Mouse (Mus musculus) hindbrain, embryonic 11.5 days (tissue): Measurements from ENCODE around the gene Spry2. TPM values are rescaled to one million over a fixed set of nuclear protein-coding genes. Genes with fewer than 3 reads are reported as not detected.

ENCODE experiments used
- ATAC-seq: fragments of 200-750 bp; cut with Nextera tagmentation; 2 replicates; pipeline ENCODE4 v1.8.0; 2017; ENCODE audit warnings: mild to moderate bottlenecking, moderate TSS enrichment, moderate library complexity; ENCODE audit not compliant: low FRiP score
- DNase-seq: peaks from one replicate; pipeline ENCODE4 v3.0.0-alpha.2; 2015; ENCODE audit warnings: low spot score
- H3K27ac ChIP-seq: fragments of 300-500 bp; sonication (generic); 2 replicates; pipeline ENCODE4 v1.5.1; 2014; ENCODE audit warnings: mild to moderate bottlenecking, low read depth, low read length
- H3K27me3 ChIP-seq: fragments of 300-500 bp; sonication (generic); 2 replicates; pipeline ENCODE4 v1.6.1; 2014; ENCODE audit warnings: mild to moderate bottlenecking, low read length, moderate library complexity, mixed read lengths; ENCODE audit not compliant: control insufficient read depth, insufficient read depth
- H3K36me3 ChIP-seq: fragments of 300-500 bp; sonication (generic); 2 replicates; pipeline ENCODE4 v1.6.1; 2014; ENCODE audit warnings: mild to moderate bottlenecking, low read length, moderate library complexity, mixed read lengths; ENCODE audit not compliant: control insufficient read depth, insufficient read depth
- H3K4me1 ChIP-seq: fragments of 300-500 bp; sonication (generic); replicated peaks from 2 replicates; pipeline ENCODE4 v1.6.1; 2014; ENCODE audit warnings: low read length, mixed read lengths; ENCODE audit not compliant: control insufficient read depth, insufficient read depth
- H3K4me2 ChIP-seq: fragments of 300-500 bp; sonication (generic); replicated peaks from 2 replicates; pipeline ENCODE4 v1.6.1; 2014; ENCODE audit warnings: mild to moderate bottlenecking, low read depth, low read length
- H3K4me3 ChIP-seq: fragments of 300-500 bp; sonication (generic); 2 replicates; pipeline ENCODE4 v1.5.1; 2014; ENCODE audit warnings: low read depth, low read length
- H3K9ac ChIP-seq: fragments of 300-500 bp; sonication (generic); 2 replicates; pipeline ENCODE4 v1.6.1; 2014; ENCODE audit warnings: low read depth, low read length
- H3K9me3 ChIP-seq: fragments of 300-500 bp; sonication (generic); 2 replicates; pipeline ENCODE4 v1.6.1; 2016; ENCODE audit warnings: low read length; ENCODE audit not compliant: control insufficient read depth
- WGBS: fragments of 180-500 bp; shearing (Covaris S2); extraction: QIAGEN DNeasy Blood & Tissue Kit; methylation state at CpG from one replicate; pipeline ENCODE4 v1.1.7; 2014; 5-methylcytosine and 5-hydroxymethylcytosine counted together
- polyA plus RNA-seq: library from polyadenylated mRNA; unstranded; fragments of >200 nt; fragmentation: Nextera tagmentation; extraction: Ambion mirVana; gene quantifications from 2 replicates; pipeline ENCODE4 v1.2.1, GENCODE M21; 2014

Gene Spry2
- polyA plus RNA-seq, 1 experiment from 2014 or later = 37.4 TPM

DNA sequence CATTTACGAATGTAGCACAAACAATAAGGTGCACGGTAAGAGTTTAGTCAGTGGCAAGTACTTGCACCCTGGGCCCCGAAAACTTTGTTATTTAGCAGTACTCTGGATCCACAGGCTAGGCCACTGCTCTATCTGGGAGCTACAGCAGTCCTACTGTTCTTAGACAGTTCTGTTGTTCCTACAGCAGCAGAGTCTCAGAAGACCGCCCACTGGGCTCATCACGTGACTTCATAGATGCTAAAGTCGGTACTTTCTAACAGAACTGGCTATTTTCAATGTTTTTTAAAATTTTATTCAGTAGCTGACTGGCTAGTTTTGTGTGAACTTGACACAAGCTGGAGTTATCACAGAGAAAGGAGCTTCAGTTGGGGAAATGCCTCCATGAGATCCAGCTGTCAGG, 11.4 kb downstream of the Spry2 start:
- DNase-seq (no peak), ATAC-seq (no peak)
- Histone ChIP-seq H3K9ac (no peak overlapping the region), H3K4me3 (no peak overlapping the region), H3K27ac (no peak overlapping the region), H3K9me3 (no peaks in the 10 kb centered on the region), H3K27me3 (no peaks in the 10 kb centered on the region), H3K4me1 (no peaks in the 10 kb centered on the region), H3K4me2 (no peak overlapping the region), H3K36me3 (no peaks in the 10 kb centered on the region)
- WGBS = 85% methylated on average over 6 of the region's 6 CpGs

DNA sequence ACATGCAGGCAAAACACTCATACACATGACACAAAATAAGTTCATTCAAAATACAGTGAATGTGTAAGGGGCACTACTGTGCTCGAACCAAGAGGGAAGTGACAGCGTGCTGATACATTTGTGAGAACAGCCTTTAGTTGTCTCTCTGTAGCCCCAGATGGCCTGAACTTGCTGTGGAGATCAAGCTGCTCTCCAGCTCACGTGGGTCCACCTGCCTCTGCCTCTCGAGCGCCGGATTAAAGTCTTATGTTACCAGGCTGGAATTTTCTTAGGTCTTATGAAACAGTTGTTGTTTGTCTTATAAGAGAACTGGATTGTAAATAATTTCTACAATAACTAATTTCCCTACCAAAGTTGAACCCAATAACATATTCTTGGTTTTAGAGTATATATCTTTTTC, 13.4 kb downstream of the Spry2 start:
- Histone ChIP-seq H3K9ac (no peak overlapping the region), H3K27ac (no peak overlapping the region), H3K9me3 (no peaks in the 10 kb centered on the region), H3K4me2 (no peak overlapping the region), H3K27me3 (no peaks in the 10 kb centered on the region), H3K36me3 (no peaks in the 10 kb centered on the region), H3K4me1 (no peaks in the 10 kb centered on the region), H3K4me3 (no peak overlapping the region)
- ATAC-seq = no peak
- WGBS = 84% methylated on average over 6 of the region's 6 CpGs
- DNase-seq = no peak

DNA sequence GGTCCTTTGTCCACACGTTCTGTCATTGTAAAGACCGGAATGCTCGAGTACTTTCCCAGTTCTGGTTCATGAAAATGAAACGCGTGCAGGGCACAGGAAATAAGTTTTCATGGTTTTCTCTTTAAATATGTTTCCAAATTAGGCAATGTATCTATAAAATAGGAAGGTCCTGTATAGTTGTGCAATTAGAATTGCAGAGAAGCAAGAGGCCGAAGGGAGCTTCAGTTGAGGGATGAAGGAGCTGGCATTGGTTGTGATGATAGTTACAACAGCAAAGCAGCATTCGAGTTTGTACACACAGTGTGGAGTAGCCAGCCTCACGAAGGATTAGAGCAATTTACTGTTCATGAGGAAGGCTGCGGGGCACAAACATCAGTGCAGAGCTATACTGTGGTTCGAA, 18.3 kb downstream of the Spry2 start:
- ATAC-seq = no peak
- 91% methylated on average over 10 of the region's 10 CpGs for WGBS
- H3K27ac ChIP-seq = no peak overlapping the region

DNA sequence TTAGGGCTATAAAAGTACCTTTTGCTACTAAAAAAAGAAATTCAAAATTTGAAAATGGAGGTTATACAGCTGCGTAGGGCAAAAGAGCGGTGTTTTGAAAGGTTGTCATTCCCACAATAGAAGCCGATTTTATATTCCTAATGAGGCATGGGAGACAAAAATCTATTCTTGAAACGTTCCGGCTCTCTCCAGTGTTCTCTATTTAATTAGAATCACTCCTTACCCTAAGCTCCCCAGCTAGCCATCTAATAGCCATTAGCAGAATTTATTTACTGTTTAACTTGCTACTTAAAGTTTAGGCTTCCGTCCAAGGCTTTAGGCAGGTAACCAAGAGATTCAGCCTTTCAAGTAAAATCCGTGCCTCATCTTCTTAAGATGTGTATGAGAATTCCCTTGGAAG, 20.2 kb downstream of the Spry2 start:
- ATAC-seq (no peak), DNase-seq (no peak)
- no peaks in the 10 kb centered on the region for H3K4me1 ChIP-seq
- 83% methylated on average over 7 of the region's 7 CpGs for WGBS
- no peaks in the 10 kb centered on the region for H3K36me3 ChIP-seq
- no peak overlapping the region for H3K4me3 ChIP-seq
- no peak overlapping the region for H3K27ac ChIP-seq
- no peak overlapping the region for H3K9ac ChIP-seq
- no peaks in the 10 kb centered on the region for H3K9me3 ChIP-seq
- H3K27me3 ChIP-seq = no peaks in the 10 kb centered on the region
- no peak overlapping the region for H3K4me2 ChIP-seq

More for the DNA sequence above, 18.3 kb downstream of the Spry2 start:
- DNase-seq = no peak
- no peaks in the 10 kb centered on the region for H3K9me3 ChIP-seq
- H3K4me3 ChIP-seq = no peak overlapping the region
- H3K27me3 ChIP-seq = no peaks in the 10 kb centered on the region
- H3K4me1 ChIP-seq = no peaks in the 10 kb centered on the region
- H3K9ac ChIP-seq = no peak overlapping the region
- H3K36me3 ChIP-seq = no peaks in the 10 kb centered on the region
- H3K4me2 ChIP-seq = no peak overlapping the region

DNA sequence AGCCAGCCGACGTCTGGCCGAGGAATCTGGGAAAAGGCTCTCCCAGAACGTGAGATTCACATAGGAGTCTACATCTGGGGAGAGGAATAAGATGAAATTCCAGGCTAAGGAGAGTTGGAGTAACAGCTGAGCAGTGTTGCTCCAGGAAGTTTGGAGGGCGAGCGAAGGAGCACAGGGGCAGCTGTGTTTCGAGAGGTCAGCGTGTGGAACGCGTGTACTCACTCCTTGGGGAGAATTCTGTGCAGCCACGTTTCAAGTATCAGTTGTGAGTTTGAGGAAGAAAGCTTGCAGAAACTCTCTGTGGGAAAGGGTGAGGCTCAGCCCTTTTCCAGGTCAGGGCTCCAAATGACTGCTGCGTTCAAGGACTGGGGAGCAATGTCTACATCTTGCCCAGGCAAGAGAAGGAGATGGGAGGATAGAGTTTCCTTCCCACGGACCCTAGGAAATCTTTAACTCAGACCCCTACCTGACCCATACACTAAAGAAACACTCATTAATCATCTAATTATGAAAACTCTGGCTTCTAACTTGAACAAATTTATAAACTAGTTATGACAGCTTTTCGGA, 26.2 kb downstream of the Spry2 start:
- WGBS = 69% methylated on average over 14 of the region's 14 CpGs
- H3K4me3 ChIP-seq = no peak overlapping the region
- no peaks in the 10 kb centered on the region for H3K36me3 ChIP-seq
- no peaks in the 10 kb centered on the region for H3K27me3 ChIP-seq
- H3K27ac ChIP-seq = no peak overlapping the region
- ATAC-seq = no peak
- no peak overlapping the region for H3K9ac ChIP-seq
- no peaks in the 10 kb centered on the region for H3K4me1 ChIP-seq
- no peak for DNase-seq
- no peak overlapping the region for H3K4me2 ChIP-seq
- no peaks in the 10 kb centered on the region for H3K9me3 ChIP-seq

DNA sequence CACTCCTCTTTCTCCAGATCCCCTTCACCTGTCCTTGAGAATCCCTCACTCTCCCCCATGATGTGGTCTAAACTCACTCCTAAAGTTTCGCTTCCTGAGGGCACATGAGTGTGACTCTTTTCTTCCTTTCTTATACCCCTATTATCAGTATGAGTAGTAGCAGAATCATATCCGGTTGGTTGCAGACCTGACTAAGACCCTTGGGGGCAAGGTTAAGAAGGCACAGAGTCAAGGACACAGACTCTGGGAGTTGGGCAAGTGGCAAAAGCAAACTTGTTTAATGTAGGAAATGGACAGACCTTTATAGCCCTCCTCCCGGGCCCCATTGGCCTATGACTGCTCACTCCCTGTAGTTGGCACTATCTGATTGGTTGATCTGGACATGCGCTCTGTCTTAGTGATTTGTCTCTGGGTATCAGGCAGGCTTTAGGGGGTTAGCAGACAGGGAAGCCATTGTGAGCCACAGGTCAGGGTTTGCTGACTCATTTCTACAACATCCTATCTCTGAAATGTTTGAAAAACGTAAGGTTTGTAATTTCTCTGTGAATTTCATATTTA, 31.2 kb downstream of the Spry2 start:
- Histone ChIP-seq H3K36me3 (no peaks in the 10 kb centered on the region), H3K9ac (no peak overlapping the region), H3K4me1 (no peaks in the 10 kb centered on the region), H3K4me3 (no peak overlapping the region), H3K4me2 (no peak overlapping the region), H3K27ac (no peak overlapping the region), H3K9me3 (no peaks in the 10 kb centered on the region), H3K27me3 (no peaks in the 10 kb centered on the region)
- ATAC-seq (no peak), DNase-seq (no peak)
- WGBS = 92% methylated on average over 5 of the region's 5 CpGs

DNA sequence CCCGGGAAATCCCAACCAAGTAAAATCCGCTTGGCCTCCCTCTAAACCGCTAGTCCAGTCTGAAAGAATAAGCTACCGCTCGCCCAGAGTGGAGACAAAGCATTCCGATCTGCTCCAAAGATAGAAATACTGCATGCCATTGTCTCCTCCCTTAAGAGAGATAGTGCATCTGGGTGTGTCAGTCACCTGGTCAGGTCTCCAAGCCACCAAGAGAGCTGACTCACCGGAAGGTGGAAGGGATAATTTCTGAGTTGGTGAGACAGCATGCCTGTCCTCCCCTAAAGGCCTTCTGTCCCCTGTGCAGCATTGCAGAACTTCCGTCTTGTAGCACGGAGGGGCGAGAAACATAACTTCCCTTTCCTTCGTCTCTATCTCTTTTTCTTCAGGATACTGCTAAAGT, 34.4 kb downstream of the Spry2 start:
- no peak for ATAC-seq
- no peaks in the 10 kb centered on the region for H3K27me3 ChIP-seq

DNA sequence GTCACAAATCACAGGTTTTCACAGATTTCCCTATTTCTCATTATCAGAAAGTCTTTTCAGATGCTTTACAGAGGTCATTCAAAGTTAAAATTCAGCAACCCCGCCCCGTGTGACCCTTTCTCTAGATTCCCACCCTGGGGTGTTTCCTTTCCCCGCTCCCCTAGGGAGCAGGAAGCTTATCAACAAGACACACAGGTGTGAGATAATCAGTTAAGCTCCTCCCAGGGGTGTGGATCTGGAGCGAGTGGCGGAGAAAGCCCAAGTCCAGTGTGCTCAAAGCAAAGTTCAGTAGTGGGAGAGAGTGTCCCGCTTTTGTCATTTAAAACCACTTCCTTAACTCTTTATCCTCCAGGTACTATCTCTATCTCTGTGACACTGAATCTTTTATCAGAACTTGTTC, 35.7 kb downstream of the Spry2 start:
- DNase-seq = no peak
- no peak overlapping the region for H3K4me2 ChIP-seq
- WGBS = 35% methylated on average over 6 of the region's 6 CpGs
- H3K4me3 ChIP-seq = no peak overlapping the region
- H3K4me1 ChIP-seq = no peaks in the 10 kb centered on the region
- no peak overlapping the region for H3K27ac ChIP-seq
- H3K9ac ChIP-seq = no peak overlapping the region
- H3K36me3 ChIP-seq = no peaks in the 10 kb centered on the region
- no peaks in the 10 kb centered on the region for H3K27me3 ChIP-seq
- ATAC-seq = no peak
- no peaks in the 10 kb centered on the region for H3K9me3 ChIP-seq

More for the DNA sequence above, 34.4 kb downstream of the Spry2 start:
- Histone ChIP-seq H3K27ac (no peak overlapping the region), H3K36me3 (no peaks in the 10 kb centered on the region), H3K9me3 (no peaks in the 10 kb centered on the region), H3K4me3 (no peak overlapping the region), H3K9ac (no peak overlapping the region), H3K4me2 (no peak overlapping the region), H3K4me1 (no peaks in the 10 kb centered on the region)
- 72% methylated on average over 11 of the region's 11 CpGs for WGBS
- no peak for DNase-seq

DNA sequence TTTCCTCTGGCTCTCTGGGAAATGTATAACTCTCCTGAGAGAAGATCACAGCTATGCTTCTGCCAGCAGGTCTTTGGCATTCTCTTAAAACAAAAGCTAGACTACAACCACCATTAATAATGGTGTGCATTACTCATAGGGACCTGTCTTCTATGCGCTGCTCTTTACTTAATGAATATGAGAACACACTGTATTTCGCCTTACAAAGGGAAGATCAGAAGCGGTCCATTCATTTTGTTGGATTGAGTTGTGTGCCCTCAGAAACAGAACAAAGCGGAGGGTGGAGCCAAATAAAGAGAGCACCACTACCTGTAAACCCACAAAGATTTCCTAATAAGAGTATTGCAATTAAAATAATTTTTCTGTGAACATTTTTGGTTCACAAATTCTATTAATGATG, 36.3 kb downstream of the Spry2 start:
- 81% methylated on average over 4 of the region's 4 CpGs for WGBS
- Histone ChIP-seq H3K4me3 (no peak overlapping the region), H3K27me3 (no peaks in the 10 kb centered on the region), H3K36me3 (no peaks in the 10 kb centered on the region), H3K4me1 (no peaks in the 10 kb centered on the region), H3K27ac (no peak overlapping the region), H3K9ac (no peak overlapping the region), H3K4me2 (no peak overlapping the region), H3K9me3 (no peaks in the 10 kb centered on the region)
- ATAC-seq (no peak), DNase-seq (no peak)
